Mouse (Mus musculus) intestine, postnatal 0 days (tissue): ENCODE data around the gene Chodl. TPM values are rescaled to one million over a fixed set of nuclear protein-coding genes. Genes with fewer than 3 reads are reported as not detected.
A peak's percentile ranks its signal among the peaks of the same experiment; 100 is the strongest.

Experiments used
- ATAC-seq: fragments of 200-750 bp; cut with Nextera tagmentation; 2 replicates; pipeline ENCODE4 v1.8.0; 2017; ENCODE audit warnings: mild to moderate bottlenecking, moderate TSS enrichment, moderate library complexity
- H3K27ac ChIP-seq: fragments of 300-500 bp; sonication (generic); 2 replicates; pipeline ENCODE4 v1.5.1; 2014; ENCODE audit warnings: mild to moderate bottlenecking, low read depth, low read length, moderate library complexity
- H3K27me3 ChIP-seq: fragments of 300-500 bp; sonication (generic); replicated peaks from 2 replicates; pipeline ENCODE4 v1.6.1; 2014; ENCODE audit warnings: low read length, mixed read lengths; ENCODE audit not compliant: control insufficient read depth, insufficient read depth
- H3K36me3 ChIP-seq: fragments of 300-500 bp; sonication (generic); 2 replicates; pipeline ENCODE4 v1.6.1; 2014; ENCODE audit warnings: mild to moderate bottlenecking, moderate library complexity; ENCODE audit not compliant: control insufficient read depth, insufficient read depth
- H3K4me1 ChIP-seq: fragments of 300-500 bp; sonication (generic); replicated peaks from 2 replicates; pipeline ENCODE4 v1.6.1; 2014; ENCODE audit warnings: antibody characterized with exemption, low read length, mixed read lengths; ENCODE audit not compliant: control insufficient read depth, insufficient read depth
- H3K4me2 ChIP-seq: fragments of 300-500 bp; sonication (generic); replicated peaks from 2 replicates; pipeline ENCODE4 v1.6.1; 2014; ENCODE audit warnings: low read depth, mild to moderate bottlenecking, moderate library complexity
- H3K4me3 ChIP-seq: fragments of 300-500 bp; sonication (generic); 2 replicates; pipeline ENCODE4 v1.5.1; 2014; ENCODE audit warnings: low read depth, low read length
- H3K9ac ChIP-seq: fragments of 300-500 bp; sonication (generic); 2 replicates; pipeline ENCODE4 v1.6.1; 2014; ENCODE audit warnings: mild to moderate bottlenecking, low read depth, low read length
- H3K9me3 ChIP-seq: fragments of 300-500 bp; sonication (generic); 2 replicates; pipeline ENCODE4 v1.6.1; 2016; ENCODE audit warnings: mixed run types; ENCODE audit not compliant: control insufficient read depth
- CTCF ChIP-seq: sonication (generic); IDR thresholded peaks from 2 replicates; pipeline ENCODE4 v1.5.1; 2016; ENCODE audit warnings: low read depth, mild to moderate bottlenecking, control low read depth, antibody characterized with exemption, moderate library complexity
- WGBS: fragments of 180-500 bp; shearing (Covaris S2); extraction: QIAGEN DNeasy Blood & Tissue Kit; methylation state at CpG from one replicate; pipeline ENCODE4 v1.1.7; 2014; 5-methylcytosine and 5-hydroxymethylcytosine counted together
- polyA plus RNA-seq: library from polyadenylated mRNA; unstranded; fragments of >200 nt; fragmentation: Nextera tagmentation; extraction: Ambion mirVana; gene quantifications from 2 replicates; pipeline ENCODE4 v1.2.1, GENCODE M21; 2015

Chodl gene
- polyA plus RNA-seq, 1 experiment from 2014 or later = 17.5 TPM

GRCm38 (mm10) chr16:78957434-78957833 is 26.7 kb downstream of the Chodl start:
- Histone ChIP-seq H3K9me3 (no peaks in the 10 kb centered on the region), H3K9ac (no peak overlapping the region), H3K4me3 (no peak overlapping the region), H3K4me2 (no peak overlapping the region), H3K36me3 (no peaks in the 10 kb centered on the region), H3K4me1 (no peaks in the 10 kb centered on the region), H3K27me3 (no peaks in the 10 kb centered on the region), H3K27ac (no peak overlapping the region)
- 49% methylated on average over 2 of the region's 2 CpGs for WGBS
- TF ChIP-seq CTCF = no peak
- ATAC-seq = no peak

GRCm38 (mm10) chr16:78969091-78969731 is 38.5 kb downstream of the Chodl start:
- Histone ChIP-seq H3K4me1 (no peaks in the 10 kb centered on the region), H3K9me3 (no peaks in the 10 kb centered on the region), H3K9ac (no peak overlapping the region), H3K4me3 (no peak overlapping the region), H3K36me3 (no peaks in the 10 kb centered on the region), H3K27ac (no peak overlapping the region), H3K4me2 (no peak overlapping the region), H3K27me3 (no peaks in the 10 kb centered on the region)
- WGBS = 28% methylated on average over 13 of the region's 13 CpGs
- peak; percentile 73 for TF ChIP-seq CTCF
- ATAC-seq = peak; percentile 43; the same call in 1 of the 2 replicates

GRCm38 (mm10) chr16:78974099-78974498 is 43.4 kb downstream of the Chodl start:
- Histone ChIP-seq H3K4me2 (peak overlapping the region; percentile 48), H3K4me1 (no peaks in the 10 kb centered on the region), H3K4me3 (no peak overlapping the region), H3K9me3 (no peaks in the 10 kb centered on the region), H3K27me3 (no peaks in the 10 kb centered on the region), H3K9ac (no peak overlapping the region), H3K27ac (no peak overlapping the region), H3K36me3 (no peaks in the 10 kb centered on the region)
- peak; percentile 94 for ATAC-seq
- WGBS = 36% methylated on average over 13 of the region's 13 CpGs
- no peak for TF ChIP-seq CTCF

- WGBS = 55% methylated on average over 8 of the region's 8 CpGs
- H3K4me1 ChIP-seq = no peaks in the 10 kb centered on the region
Measured at GRCm38 (mm10) chr16:78976384-78976783, 45.6 kb downstream of the Chodl start.

More at GRCm38 (mm10) chr16:78976384-78976783, 45.6 kb downstream of the Chodl start:
- no peak overlapping the region for H3K4me3 ChIP-seq
- no peak for TF ChIP-seq CTCF
- no peak overlapping the region for H3K27ac ChIP-seq
- H3K9ac ChIP-seq = no peak overlapping the region
- H3K9me3 ChIP-seq = no peaks in the 10 kb centered on the region
- ATAC-seq = no peak
- no peaks in the 10 kb centered on the region for H3K27me3 ChIP-seq
- no peaks in the 10 kb centered on the region for H3K36me3 ChIP-seq
- no peak overlapping the region for H3K4me2 ChIP-seq

Other genes with a start within 250 kb of the Chodl start
- 4.7 and 5.5 TPM in 2 replicates for gene Tmprss15, start 160.1 kb downstream of the Chodl start, polyA plus RNA-seq